Mouse (Mus musculus) adrenal gland, postnatal 25 days (tissue): Measurements from ENCODE around the gene Ralbp1. TPM values are rescaled to one million over a fixed set of nuclear protein-coding genes. Genes with fewer than 3 reads are reported as not detected.

Experiments
- total RNA-seq: library from RNA; stranded (reverse); gene quantifications from 2 replicates; pipeline ENCODE4 v1.2.3, GENCODE M21; 2021

Ralbp1 gene
- total RNA-seq, 1 experiment from 2014 or later = 56.4 TPM

Other genes with a start within 250 kb of the Ralbp1 start
- 39.6 and 47.1 TPM in 2 replicates for gene Txndc2, start 243.6 kb downstream of the Ralbp1 start, total RNA-seq
- gene Rab31, start 113.0 kb downstream of the Ralbp1 start, total RNA-seq = 32.4 and 41.1 TPM in 2 replicates
- gene Ppp4r1, start 103.2 kb downstream of the Ralbp1 start, total RNA-seq = 70.5 and 80.2 TPM in 2 replicates
- gene Twsg1, start 65.4 kb upstream of the Ralbp1 start, total RNA-seq = 93.9 and 106 TPM in 2 replicates
- gene Ankrd12, start 191.3 kb upstream of the Ralbp1 start, total RNA-seq = 25.3 and 33.4 TPM in 2 replicates
- 278 and 311 TPM in 2 replicates for gene Ndufv2, start 215.8 kb upstream of the Ralbp1 start, total RNA-seq
- 35.9 and 43.4 TPM in 2 replicates for gene Washc1, start 225.7 kb upstream of the Ralbp1 start, total RNA-seq
- 9.7 and 11.1 TPM in 2 replicates for gene Ddx11, start 237.7 kb upstream of the Ralbp1 start, total RNA-seq